Mouse (Mus musculus): ENCODE measurements around the gene Pex11g. TPM values are rescaled to one million over a fixed set of nuclear protein-coding genes. Genes with fewer than 3 reads are reported as not detected.

Pex11g gene
- polyA plus RNA-seq, 1 experiment: not detected

DNA sequence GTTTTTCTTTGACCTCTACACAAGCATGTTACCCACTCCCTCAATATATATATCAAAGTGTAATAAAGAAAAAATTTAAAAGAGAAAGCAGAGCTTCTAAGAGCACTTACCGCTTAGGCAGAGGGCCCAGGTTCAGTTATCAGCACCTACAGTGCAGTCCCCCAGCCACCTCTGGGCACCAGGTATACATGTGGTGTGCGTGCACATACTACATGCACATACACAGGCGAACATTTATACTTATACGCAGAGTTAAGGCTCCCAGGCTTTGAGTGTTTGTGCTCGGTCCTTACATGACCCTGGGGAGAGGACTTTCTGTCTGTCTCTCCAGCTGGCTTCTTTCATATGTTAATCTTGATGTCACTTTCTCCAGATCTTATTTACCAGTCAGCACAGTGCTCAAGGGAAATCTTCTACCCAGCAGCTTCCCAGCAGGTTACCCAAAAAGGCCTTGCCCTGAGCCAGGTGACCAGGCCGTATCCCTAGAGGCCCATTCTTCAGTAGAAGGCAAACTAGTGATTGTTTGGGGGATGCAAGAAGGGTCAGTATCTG, 52.8 kb downstream of the Pex11g start:
- WGBS: 77% methylated on average over 6 of the region's 6 CpGs
- TF ChIP-seq CTCF (IDR thresholded peaks at IDR 0.05; ENCODE audit: insufficient read depth, low read depth, low read length) (no peak), POLR2A (IDR thresholded peaks at IDR 0.05; ENCODE audit: insufficient read depth, low read depth, low read length) (no peak)
- no peak overlapping the region for H3K4me3 ChIP-seq (ENCODE audit: insufficient read depth, low read depth, low read length)

DNA sequence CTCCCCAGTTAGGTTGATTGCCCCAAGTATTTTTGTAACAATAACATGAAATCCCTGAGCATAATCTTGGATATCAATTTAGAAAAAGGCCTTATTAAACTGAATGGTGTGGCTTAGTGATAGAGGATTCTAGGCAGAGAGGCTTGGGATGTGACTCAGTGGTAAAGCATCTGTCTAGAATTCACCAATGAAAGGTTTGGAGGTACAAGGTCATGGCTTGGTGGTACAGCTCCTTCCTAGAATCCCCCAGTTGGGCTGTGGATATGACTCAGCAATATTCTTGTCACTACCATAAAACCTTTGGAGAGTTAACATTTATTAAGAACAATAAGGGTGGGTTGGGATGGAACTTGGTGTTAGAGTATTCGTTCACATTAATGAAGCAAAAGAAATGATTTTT, 54.7 kb downstream of the Pex11g start:
- Histone ChIP-seq H3K4me1 (ENCODE audit: control insufficient read depth, insufficient read depth, low read length) (peaks cover 8% of the 10 kb centered on the region; the same call in 1 of the 2 replicates), H3K4me3 (ENCODE audit: insufficient read depth, low read depth, low read length) (no peak overlapping the region), H3K27ac (ENCODE audit: insufficient read depth, low read depth, low read length) (no peak overlapping the region)
- TF ChIP-seq CTCF (IDR thresholded peaks at IDR 0.05; ENCODE audit: insufficient read depth, low read depth, low read length) (no peak), POLR2A (IDR thresholded peaks at IDR 0.05; ENCODE audit: insufficient read depth, low read depth, low read length) (no peak)
- WGBS: 94% methylated on average over 1 of the region's 1 CpGs

More for the DNA sequence above, 52.8 kb downstream of the Pex11g start:
- H3K4me1 ChIP-seq (ENCODE audit: control insufficient read depth, insufficient read depth, low read length): peaks cover 8% of the 10 kb centered on the region; the same call in 1 of the 2 replicates
- no peak overlapping the region for H3K27ac ChIP-seq (ENCODE audit: insufficient read depth, low read depth, low read length)

DNA sequence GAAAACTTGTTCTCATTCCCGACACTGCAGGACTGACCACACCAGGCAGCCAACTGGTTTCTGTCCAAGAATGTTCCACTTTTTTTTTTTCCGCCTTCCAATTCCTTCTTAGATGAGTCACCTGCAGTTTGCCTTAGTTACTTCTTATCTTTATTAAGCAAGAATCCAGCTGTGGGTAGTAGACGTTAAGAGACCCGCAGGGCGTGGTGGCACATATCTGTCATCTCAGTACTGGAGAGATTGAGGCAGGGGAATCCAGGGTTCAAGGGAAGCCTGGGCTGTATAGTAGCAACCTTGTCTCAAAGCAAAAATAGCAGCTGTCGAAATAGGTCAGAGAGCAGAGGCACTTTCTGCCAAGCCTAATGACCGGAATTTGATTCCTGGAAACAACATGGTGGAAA, 55.6 kb downstream of the Pex11g start:
- no peak overlapping the region for H3K27ac ChIP-seq (ENCODE audit: insufficient read depth, low read depth, low read length)
- WGBS: 74% methylated on average over 7 of the region's 7 CpGs
- TF ChIP-seq CTCF (IDR thresholded peaks at IDR 0.05; ENCODE audit: insufficient read depth, low read depth, low read length) (no peak), POLR2A (IDR thresholded peaks at IDR 0.05; ENCODE audit: insufficient read depth, low read depth, low read length) (no peak)

DNA sequence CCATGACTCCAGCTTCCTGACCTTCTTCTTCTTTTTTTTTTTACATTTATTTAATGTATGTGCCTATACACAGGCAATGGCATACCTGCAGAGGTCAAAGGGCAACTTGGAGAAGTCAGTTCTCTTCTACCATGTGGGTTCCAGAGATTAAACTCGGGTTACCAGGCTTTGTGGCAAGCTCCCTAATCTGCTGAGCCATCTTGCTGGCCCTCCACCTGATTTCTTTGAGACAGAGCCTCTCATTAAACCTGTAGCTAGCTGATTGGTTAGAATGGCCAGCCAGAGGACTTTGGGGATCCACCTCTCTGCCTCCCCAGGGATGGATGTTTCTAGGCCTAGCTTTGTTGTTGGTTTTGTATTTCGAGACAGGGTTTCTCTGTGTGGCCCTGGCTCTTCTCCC, 56.4 kb downstream of the Pex11g start:
- WGBS: 92% methylated on average over 2 of the region's 2 CpGs
- peaks cover 5% of the 10 kb centered on the region; the same call in 1 of the 2 replicates for H3K4me1 ChIP-seq (ENCODE audit: control insufficient read depth, insufficient read depth, low read length)

More for the DNA sequence above, 55.6 kb downstream of the Pex11g start:
- H3K4me3 ChIP-seq (ENCODE audit: insufficient read depth, low read depth, low read length): no peak overlapping the region
- H3K4me1 ChIP-seq (ENCODE audit: control insufficient read depth, insufficient read depth, low read length): peaks cover 5% of the 10 kb centered on the region; the same call in 1 of the 2 replicates

DNA sequence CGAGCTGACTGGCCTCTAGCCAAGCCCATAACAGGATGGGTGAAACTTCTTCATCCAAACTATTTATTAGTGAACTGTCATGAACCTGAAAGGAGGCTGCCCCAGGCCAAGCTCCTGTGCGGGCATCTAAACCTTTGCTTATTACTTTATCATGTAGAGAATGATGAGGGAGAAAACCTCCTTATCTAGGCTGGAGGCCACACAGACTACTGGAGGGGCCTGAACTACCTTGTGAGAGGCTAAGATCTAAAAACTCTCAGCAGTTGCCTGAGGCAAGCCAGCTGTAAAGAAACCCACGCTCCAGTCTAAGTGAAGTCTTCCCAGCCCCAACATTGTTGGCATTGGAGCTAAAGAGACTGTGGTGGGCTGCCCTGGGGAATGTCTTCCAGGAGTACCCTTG, 60.1 kb downstream of the Pex11g start:
- Histone ChIP-seq H3K4me1 (ENCODE audit: control insufficient read depth, insufficient read depth, low read length) (no peaks in the 10 kb centered on the region), H3K27ac (ENCODE audit: insufficient read depth, low read depth, low read length) (no peak overlapping the region), H3K4me3 (ENCODE audit: insufficient read depth, low read depth, low read length) (no peak overlapping the region)
- TF ChIP-seq POLR2A (IDR thresholded peaks at IDR 0.05; ENCODE audit: insufficient read depth, low read depth, low read length) (no peak), CTCF (IDR thresholded peaks at IDR 0.05; ENCODE audit: insufficient read depth, low read depth, low read length) (no peak)
- 88% methylated on average over 3 of the region's 3 CpGs for WGBS

More for the DNA sequence above, 56.4 kb downstream of the Pex11g start:
- Histone ChIP-seq H3K27ac (ENCODE audit: insufficient read depth, low read depth, low read length) (no peak overlapping the region), H3K4me3 (ENCODE audit: insufficient read depth, low read depth, low read length) (no peak overlapping the region)
- TF ChIP-seq CTCF (IDR thresholded peaks at IDR 0.05; ENCODE audit: insufficient read depth, low read depth, low read length) (no peak), POLR2A (IDR thresholded peaks at IDR 0.05; ENCODE audit: insufficient read depth, low read depth, low read length) (no peak)

Other genes starting within 250 kb of the Pex11g start
- gene Insr, start 188.1 kb downstream of the Pex11g start, polyA plus RNA-seq (2012; ENCODE audit: insufficient read depth, insufficient read length, low replicate concordance, missing spikeins): 62.6 and 277 TPM in 2 replicates
- gene A430078G23Rik, start 114.3 kb downstream of the Pex11g start, polyA plus RNA-seq (2012; ENCODE audit: insufficient read depth, insufficient read length, low replicate concordance, missing spikeins): not detected in 2 replicates
- gene Arhgef18, start 74.7 kb downstream of the Pex11g start, polyA plus RNA-seq (2012; ENCODE audit: insufficient read depth, insufficient read length, low replicate concordance, missing spikeins): not detected in 2 replicates
- gene Tex45, start 3.2 kb upstream of the Pex11g start, polyA plus RNA-seq (2012; ENCODE audit: insufficient read depth, insufficient read length, low replicate concordance, missing spikeins): not detected in 2 replicates
- gene Zfp358, start 25.5 kb upstream of the Pex11g start, polyA plus RNA-seq (2012; ENCODE audit: insufficient read depth, insufficient read length, low replicate concordance, missing spikeins): not detected in 2 replicates
- 296 TPM in 1 of 2 replicates, not detected in the other for gene Mcoln1, start 32.8 kb upstream of the Pex11g start, polyA plus RNA-seq (2012; ENCODE audit: insufficient read depth, insufficient read length, low replicate concordance, missing spikeins)
- gene Pnpla6, start 47.7 kb upstream of the Pex11g start, polyA plus RNA-seq (2012; ENCODE audit: insufficient read depth, insufficient read length, low replicate concordance, missing spikeins): not detected in 2 replicates
- not detected in 2 replicates for gene C330021F23Rik, start 100.3 kb upstream of the Pex11g start, polyA plus RNA-seq (2012; ENCODE audit: insufficient read depth, insufficient read length, low replicate concordance, missing spikeins)
- not detected in 2 replicates for gene Camsap3, start 119.6 kb upstream of the Pex11g start, polyA plus RNA-seq (2012; ENCODE audit: insufficient read depth, insufficient read length, low replicate concordance, missing spikeins)
- not detected in 2 replicates for gene Xab2, start 153.6 kb upstream of the Pex11g start, polyA plus RNA-seq (2012; ENCODE audit: insufficient read depth, insufficient read length, low replicate concordance, missing spikeins)
- gene Pet100, start 153.9 kb upstream of the Pex11g start, polyA plus RNA-seq (2012; ENCODE audit: insufficient read depth, insufficient read length, low replicate concordance, missing spikeins): not detected in 2 replicates
- gene Pcp2, start 157.9 kb upstream of the Pex11g start, polyA plus RNA-seq (2012; ENCODE audit: insufficient read depth, insufficient read length, low replicate concordance, missing spikeins): not detected in 2 replicates
- not detected in 2 replicates for gene Stxbp2, start 163.3 kb upstream of the Pex11g start, polyA plus RNA-seq (2012; ENCODE audit: insufficient read depth, insufficient read length, low replicate concordance, missing spikeins)
- not detected in 2 replicates for gene Retn, start 188.1 kb upstream of the Pex11g start, polyA plus RNA-seq (2012; ENCODE audit: insufficient read depth, insufficient read length, low replicate concordance, missing spikeins)
- not detected in 2 replicates for gene Mcemp1, start 198.1 kb upstream of the Pex11g start, polyA plus RNA-seq (2012; ENCODE audit: insufficient read depth, insufficient read length, low replicate concordance, missing spikeins)
- not detected in 2 replicates for gene Fcor, start 204.7 kb upstream of the Pex11g start, polyA plus RNA-seq (2012; ENCODE audit: insufficient read depth, insufficient read length, low replicate concordance, missing spikeins)
- not detected in 2 replicates for gene Trappc5, start 208.6 kb upstream of the Pex11g start, polyA plus RNA-seq (2012; ENCODE audit: insufficient read depth, insufficient read length, low replicate concordance, missing spikeins)
- gene Fcer2a, start 226.5 kb upstream of the Pex11g start, polyA plus RNA-seq (2012; ENCODE audit: insufficient read depth, insufficient read length, low replicate concordance, missing spikeins): not detected in 2 replicates